Mouse (Mus musculus): ENCODE data around the gene Mertk.

The Mertk gene

DNA sequence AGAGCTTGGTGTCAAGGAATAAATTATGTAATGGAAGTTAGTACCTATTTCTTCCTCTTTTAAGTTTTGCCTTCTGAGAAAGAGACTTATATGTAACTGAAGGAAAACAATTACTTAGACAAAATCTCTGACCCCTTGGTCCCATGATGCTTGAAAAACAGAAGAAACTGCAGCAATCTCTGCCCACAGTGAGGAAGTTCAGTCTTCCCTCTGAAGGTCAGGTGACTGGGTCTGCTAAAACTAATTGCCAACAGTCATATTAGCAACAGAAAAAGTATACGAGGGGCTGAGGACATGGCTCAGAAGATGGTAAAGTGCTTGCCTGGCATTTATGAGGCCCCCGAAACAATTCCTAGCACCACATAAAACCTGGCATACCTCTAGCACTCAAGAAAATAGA lies 20.6 kb downstream of the Mertk start:
- ATAC-seq (ENCODE audit: insufficient number of reproducible peaks, low FRiP score, low TSS enrichment), result no peak

DNA sequence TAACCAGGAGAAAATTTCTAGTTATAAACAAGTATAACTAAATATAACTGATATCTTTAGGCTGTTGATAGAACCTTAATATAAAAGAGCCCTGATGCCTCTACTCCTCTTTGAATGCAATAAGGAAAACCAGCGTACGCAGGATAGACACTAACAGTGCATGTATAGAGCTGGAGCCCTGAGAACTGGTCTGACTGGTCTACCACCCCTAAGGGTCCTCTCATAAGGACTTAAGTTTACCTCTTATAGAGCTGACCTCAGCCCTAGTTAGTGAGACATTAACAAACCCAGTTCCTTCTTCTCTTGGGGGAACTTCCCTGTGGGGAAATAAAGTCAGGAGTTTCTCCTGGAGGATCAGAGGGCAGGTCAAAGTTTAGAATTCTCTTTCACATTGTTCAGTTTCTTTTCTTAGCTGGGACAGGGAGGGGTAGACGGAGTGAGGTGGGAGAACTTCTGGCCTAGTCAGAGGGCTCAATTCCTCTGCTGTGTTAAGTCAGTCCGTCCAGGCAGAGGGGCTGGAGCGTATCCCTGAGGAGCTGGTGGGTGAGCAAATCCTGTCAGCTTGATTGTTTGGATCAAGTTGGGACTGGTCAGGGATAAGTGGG lies 23.5 kb downstream of the Mertk start:
- no peak for ATAC-seq (ENCODE audit: insufficient number of reproducible peaks, low FRiP score, low TSS enrichment)

GRCm38 (mm10) chr2:128726067-128726466 lies 27.3 kb downstream of the Mertk start:
- ATAC-seq (ENCODE audit: insufficient number of reproducible peaks, low FRiP score, low TSS enrichment), result no peak

DNA sequence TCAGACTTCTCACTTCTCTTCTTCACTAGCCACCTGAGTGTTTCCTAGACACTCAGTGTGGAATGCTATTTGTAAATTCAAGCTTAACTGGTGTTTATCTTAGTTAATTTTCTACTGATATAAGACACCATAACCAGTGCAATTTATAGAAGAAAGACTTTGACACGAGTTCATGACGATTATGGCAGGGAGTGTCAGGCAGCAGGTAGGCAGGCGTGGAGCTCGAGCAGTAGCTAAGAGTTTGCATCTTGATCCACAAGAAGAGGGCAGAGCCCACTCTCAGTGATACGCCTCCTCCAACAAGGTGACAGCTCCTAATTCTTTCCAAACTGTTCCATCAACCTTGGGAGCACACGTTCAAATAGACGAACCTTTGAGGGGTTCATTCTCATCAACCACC lies 27.9 kb downstream of the Mertk start:
- ATAC-seq (ENCODE audit: insufficient number of reproducible peaks, low FRiP score, low TSS enrichment), result no peak

DNA sequence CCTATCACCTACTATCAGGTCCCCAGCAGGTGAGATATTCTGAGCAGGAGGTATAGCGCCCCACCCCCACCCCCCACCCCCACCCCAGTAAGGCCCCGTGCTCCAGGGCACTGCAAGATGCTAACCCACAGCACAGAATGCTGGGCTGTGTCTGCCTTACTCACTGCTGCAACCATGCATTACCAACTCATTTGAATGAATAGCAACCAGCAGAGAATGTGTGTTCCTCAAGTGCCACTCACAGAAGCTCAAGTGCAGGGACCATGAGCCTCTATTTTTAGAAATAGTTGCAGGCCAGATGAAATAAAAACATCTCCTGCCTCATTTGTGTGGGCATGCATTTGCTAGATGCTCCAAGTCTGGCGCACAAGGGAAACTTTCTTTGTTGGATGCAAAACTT lies 28.8 kb downstream of the Mertk start:
- no peak for ATAC-seq (ENCODE audit: insufficient number of reproducible peaks, low FRiP score, low TSS enrichment)

DNA sequence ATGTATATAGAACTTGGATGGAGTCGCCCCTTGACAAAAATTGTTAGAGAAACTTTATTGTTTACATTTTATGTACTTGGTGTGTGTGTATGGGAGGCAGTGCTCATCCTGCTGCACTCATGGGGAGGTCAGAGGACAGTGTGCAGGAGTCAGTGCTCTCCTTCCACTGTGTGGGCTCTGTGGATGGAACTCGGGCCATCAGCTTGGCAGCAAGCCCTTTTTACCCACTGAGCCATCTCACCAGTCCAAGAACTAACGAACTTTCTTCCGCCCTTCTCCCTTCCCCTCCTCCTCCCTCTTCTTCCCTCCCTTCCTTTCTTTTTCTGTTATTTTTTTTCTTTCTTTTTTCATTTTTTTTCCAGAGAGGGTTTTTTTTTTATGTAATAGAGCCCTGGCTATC lies 29.3 kb downstream of the Mertk start:
- ATAC-seq (ENCODE audit: insufficient number of reproducible peaks, low FRiP score, low TSS enrichment), result no peak

DNA sequence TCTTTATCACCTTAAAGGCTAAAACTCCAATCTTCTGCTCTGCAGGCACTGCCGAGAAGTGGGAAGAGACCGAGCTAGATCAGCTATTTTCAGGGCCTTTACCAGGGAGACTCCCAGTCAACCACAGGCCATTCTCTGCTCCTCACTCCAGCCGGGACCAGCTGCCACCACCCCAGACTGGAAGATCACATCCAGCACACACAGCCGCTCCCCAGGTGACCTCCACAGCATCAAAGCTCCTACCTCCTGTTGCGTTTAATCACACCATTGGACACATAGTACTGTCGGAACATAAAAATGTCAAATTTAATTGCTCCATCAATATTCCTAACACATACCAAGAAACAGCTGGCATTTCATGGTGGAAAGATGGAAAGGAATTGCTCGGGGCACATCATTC lies 30.4 kb downstream of the Mertk start:
- no peak for ATAC-seq (ENCODE audit: insufficient number of reproducible peaks, low FRiP score, low TSS enrichment)

DNA sequence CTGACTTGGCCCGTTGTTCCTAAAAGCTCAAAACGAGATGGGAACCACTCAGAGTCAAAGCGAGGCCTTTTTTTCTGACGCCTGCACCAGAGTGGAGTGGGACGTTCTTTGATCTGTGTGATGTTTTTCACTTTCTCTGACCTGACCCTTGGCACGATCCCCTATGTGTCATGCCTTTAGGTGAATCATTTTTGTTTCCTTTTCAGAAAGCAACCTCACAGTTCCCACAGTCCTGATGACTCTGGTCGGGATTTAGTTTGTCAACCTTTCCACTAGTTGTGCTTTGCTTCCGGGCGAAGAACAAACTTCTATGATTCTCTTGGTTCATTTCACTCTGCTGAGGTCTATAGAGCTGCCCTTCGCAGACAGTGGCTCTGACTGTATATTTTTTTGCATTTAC lies 32.8 kb downstream of the Mertk start:
- no peak for ATAC-seq (ENCODE audit: insufficient number of reproducible peaks, low FRiP score, low TSS enrichment)

DNA sequence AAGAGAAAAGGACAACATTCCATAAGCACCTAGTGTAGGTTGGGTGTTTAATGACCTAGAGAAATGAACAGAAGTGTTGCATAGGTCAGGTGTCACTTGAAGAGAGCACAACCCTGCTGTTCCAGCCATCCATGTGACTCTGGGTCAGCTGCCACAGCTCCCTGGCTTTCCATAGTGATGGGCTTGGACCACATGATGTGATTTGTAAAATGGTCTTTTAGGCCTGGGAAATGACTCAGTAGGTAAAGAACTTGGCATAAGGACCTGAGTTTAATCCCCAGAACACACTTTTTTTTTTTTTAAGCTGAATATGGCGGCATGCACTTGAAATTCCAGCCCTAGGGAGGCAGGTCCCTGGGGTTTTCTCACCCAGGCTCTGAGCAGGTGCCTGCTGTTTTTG lies 33.2 kb downstream of the Mertk start:
- no peak for ATAC-seq (ENCODE audit: insufficient number of reproducible peaks, low FRiP score, low TSS enrichment)

GRCm38 (mm10) chr2:128735089-128735488 lies 36.3 kb downstream of the Mertk start:
- ATAC-seq (ENCODE audit: insufficient number of reproducible peaks, low FRiP score, low TSS enrichment), result no peak

- ATAC-seq (ENCODE audit: insufficient number of reproducible peaks, low FRiP score, low TSS enrichment), result no peak
Measured at GRCm38 (mm10) chr2:128737051-128737450, 38.3 kb downstream of the Mertk start.

- no peak for ATAC-seq (ENCODE audit: insufficient number of reproducible peaks, low FRiP score, low TSS enrichment)
Measured at GRCm38 (mm10) chr2:128737796-128738195, 39.0 kb downstream of the Mertk start.

DNA sequence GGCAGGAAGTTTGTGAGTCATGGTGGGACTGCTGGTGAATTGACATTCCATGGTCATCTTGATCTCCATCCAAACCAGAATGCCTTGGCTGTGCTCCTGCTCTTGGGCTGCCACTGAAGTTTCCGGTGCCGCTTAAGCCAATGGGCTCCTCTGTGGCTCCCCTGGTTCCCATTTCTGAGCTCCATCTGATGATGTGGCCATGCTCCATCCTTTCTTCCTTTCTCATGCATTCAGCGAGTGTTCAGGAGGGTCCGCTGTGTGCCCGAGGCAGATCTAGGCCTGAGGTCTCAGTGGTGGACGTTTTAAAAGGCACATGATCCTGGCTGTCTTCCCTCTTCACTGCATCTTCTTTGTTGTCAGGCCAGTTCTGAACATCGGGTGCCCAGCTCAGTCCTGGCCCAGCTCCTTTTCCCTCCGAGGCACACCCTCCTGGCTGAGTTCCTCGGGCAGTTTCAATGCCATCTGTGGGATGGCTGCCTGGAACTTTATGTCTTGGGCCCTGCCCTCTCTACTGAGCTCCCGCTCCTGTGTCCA lies 40.0 kb downstream of the Mertk start:
- peak; percentile 61; the same call in 1 of the 2 replicates for ATAC-seq (ENCODE audit: insufficient number of reproducible peaks, low FRiP score, low TSS enrichment)

GRCm38 (mm10) chr2:128745879-128746620 lies 47.3 kb downstream of the Mertk start:
- no peak for ATAC-seq (ENCODE audit: insufficient number of reproducible peaks, low FRiP score, low TSS enrichment)

GRCm38 (mm10) chr2:128746621-128747151 lies 47.9 kb downstream of the Mertk start:
- no peak for ATAC-seq (ENCODE audit: insufficient number of reproducible peaks, low FRiP score, low TSS enrichment)

DNA sequence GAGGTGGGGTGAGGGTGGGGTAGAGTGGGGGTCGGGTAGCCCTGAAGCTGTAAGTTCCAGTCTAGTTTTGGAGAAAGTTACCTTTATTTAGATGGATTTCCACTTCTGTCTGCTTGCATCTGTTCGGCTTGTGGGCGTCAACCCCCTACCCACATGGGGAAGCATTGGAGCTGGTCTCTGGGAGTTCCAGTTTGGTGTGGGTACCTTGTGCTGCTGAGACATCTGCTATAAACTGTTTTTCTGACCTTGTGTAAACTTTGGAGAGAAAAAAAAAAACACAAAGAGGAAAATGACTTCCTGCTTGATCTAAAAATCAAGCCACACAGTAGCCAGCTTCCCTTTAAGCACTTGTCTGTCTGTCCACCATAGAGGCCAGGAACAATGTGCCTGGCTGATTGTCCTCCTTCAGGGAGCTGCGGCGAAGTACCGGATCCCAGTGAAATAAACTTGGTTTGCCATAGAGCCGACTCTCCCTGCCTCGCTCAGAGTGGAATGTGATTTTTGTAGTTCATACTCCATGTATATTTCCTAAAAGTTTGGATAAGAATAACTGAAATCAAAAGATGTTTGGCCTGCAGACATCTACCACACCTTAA lies 48.8 kb downstream of the Mertk start:
- ATAC-seq (ENCODE audit: insufficient number of reproducible peaks, low FRiP score, low TSS enrichment), result no peak

DNA sequence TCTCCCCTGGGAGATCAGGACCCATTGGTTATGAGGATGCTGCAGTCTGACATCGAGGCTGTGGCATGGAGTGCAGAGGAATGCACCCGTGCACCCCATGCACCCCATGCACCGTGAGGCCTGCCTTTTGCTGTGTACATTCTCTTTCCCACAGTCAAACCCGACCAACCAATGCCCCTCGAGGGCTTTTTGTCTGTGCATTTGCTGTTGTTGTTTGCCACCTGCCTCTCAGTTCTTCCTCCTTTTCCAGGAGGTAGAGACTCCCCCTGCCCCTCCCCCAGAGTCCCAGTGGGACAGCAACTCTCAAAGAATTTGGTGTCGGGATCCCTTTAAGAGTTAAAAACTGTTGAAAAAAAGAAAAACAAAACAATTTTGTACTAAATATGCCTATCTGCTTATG lies 49.4 kb downstream of the Mertk start:
- ATAC-seq (ENCODE audit: insufficient number of reproducible peaks, low FRiP score, low TSS enrichment), result no peak

GRCm38 (mm10) chr2:128751030-128751429 lies 52.3 kb downstream of the Mertk start:
- no peak for ATAC-seq (ENCODE audit: insufficient number of reproducible peaks, low FRiP score, low TSS enrichment)

- ATAC-seq (ENCODE audit: insufficient number of reproducible peaks, low FRiP score, low TSS enrichment), result no peak
Measured at GRCm38 (mm10) chr2:128753295-128753873, 54.6 kb downstream of the Mertk start.

DNA sequence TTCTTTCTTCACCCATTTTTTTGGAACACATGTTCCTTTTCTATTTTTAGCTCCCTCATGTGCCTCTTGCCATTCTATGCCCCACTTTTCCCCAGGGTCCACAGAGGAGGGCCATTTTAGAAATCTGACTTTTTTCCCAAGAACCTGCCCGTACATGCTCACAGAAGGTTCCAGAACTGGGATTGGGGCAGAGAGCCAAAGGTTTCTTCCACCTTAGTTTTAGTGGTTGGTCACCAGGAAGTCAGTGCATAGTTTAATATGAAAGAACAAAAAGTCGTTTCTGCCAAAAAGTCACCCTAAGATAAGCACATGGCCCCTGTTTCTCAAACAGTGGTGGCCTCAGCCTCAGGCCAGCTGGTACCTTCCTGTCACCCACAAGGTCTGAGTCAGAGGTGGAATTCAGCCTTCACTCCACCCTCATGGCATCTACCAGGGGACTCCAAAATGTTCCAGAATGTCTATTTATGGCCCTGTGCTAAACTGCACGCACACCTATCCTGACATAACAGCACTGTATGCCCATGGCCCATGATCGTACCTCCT lies 56.5 kb downstream of the Mertk start:
- no peak for ATAC-seq (ENCODE audit: insufficient number of reproducible peaks, low FRiP score, low TSS enrichment)
